Mouse (Mus musculus): ENCODE results near the gene Dgat2.

Gene Dgat2

DNA sequence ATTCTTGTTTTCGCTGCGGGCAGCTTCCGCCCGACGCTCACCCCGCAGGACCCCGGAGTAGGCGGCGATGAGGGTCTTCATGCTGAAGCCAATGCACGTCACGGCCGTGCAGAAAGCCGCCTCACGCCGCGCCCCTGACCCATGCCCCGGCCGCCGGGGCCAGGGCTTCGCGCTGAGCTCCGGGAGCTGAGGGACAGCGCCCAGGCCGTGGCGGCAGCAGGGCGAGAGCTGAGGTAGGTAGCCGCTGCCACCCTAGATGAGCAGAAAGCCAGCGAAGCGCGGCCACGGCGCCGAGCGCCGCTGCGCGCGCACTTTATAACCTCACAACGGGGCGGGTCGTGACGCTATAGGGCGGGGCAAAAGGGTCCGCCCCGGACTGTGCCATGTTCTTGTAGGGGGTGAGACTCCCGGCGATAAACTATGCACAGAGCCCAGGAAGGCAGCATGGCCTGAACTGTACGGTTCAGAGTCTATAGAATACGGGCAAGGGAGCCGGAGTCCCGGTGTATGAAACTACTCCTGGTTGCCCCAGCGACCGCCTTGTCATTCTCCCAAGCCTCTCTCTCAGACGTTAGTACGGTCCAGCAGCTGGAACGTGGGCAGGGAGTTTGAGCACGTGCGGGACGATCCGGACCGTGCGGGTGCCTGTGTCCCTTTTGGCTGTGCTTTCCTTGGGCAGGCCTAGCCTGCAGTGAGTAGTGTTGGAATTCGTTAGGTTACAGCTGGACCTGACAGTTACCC, at the start of gene Dgat2:
TSS of gene Dgat2 (minus strand) at position 288 of the 741 bp plus-strand sequence.
- DNase-seq (ENCODE audit: low read depth, low spot score): peak; percentile 96

DNA sequence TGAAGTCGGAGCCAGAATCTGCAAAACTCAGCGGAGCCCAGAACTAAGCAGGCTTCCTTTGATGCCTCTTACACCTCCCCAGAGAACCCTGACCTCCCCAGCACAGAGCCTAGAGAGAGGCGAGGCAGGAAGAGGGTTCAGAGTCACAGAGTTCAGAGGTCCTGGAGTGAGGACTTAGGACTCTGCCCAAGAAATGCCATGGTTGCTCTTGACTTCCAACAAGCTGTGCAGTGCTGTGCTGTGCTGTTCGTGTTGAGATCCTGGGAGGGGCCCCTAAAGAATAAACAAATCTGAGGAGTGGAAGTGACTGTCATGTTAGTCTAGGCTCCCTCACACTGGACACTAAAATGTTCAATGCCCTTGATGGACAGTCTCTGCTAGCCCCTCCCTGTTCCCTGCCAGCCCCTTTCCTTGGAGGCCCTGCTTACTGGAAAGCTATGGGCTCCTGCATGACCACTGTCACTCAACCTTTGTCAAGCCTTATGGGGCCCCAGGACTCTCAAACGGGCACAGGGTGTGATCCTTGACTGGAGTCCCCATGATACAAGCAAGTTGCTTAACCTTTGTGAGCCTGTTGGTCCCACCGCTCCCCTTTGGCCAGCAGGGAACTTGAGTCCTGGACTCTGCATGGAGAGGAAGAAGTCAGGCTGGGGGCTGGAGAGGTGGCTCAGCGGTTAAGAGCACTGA, 47.7 kb upstream of the Dgat2 start:
- DNase-seq (ENCODE audit: low read depth, low spot score): no peak

DNA sequence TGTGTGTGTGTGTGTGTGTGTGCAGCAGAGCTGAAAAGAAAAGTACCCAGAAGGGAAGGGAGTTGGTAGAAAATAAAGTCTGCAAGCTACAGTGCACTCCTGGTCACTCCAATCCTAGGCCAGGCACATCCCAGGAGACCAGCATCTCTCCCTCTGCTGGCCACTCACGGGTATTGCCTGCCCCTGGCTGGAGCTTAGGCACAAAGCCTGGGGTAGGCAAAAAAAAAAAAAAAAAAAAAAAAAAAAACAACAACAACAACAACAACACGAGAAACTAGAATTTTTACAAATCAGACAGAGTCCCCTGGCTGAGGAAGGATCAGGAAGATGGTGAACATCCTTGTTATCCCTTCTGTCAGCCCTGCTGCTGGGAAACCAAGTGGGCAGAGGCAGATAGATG, 46.9 kb upstream of the Dgat2 start:
- peak; percentile 71 for DNase-seq (ENCODE audit: low read depth, low spot score)

DNA sequence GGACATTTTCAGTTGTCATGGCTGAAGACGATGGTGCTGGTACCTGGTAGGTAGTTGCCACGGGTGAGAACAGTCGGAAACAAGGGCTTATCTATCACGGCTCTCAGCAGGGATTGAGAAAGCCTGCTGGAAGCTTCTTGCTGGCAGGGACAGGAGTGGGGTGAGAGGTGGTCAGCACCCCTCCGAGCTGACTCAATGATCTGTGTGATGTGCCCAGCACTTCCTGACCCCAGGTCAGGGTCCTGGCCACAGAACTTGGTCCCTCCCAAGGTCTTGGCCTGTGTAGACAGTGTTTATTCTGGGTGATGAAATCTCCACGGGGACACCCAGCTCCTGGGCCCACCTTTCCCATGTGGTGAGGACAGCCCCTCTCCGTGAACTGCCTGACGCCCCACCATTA, 46.3 kb upstream of the Dgat2 start:
- no peak for DNase-seq (ENCODE audit: low read depth, low spot score)

DNA sequence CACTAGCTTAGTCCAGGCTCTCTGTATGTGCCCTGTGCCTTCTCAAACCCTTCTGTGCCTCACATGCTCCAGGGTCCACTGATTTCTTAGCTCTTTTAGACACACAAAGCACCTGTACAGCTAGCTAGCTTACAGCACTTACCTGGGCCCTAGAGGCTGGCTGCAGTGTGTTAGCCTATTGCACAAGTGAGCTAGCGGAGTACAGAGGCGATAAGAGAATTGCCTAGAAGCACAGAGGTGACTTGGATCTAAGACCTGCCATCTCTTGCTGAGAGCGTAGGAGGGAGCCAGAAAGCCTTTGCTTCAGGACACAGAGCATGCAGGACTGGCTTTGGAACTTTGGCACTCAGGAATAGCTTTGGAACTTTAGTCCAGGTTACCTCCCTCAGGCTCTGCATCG, 44.7 kb upstream of the Dgat2 start:
- no peak for DNase-seq (ENCODE audit: low read depth, low spot score)

DNA sequence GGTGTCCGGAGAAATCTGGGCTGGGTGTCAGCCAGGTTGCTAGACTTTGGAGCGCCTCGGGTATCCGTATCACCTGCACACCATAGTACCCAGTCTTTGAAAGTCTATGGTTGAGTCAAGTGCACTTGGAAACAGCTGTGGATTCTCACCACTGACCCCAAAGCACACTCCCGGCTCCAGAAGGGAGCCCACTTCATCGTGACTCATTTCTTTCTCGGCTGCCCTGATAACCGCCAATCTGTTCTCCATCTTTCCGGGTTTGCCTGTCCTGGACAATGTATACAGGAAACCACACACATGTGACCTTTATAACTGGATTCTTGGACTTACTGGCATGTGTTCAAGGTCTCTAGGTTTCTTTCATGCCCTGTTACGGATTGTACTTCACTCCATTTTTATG, 44.1 kb upstream of the Dgat2 start:
- no peak for DNase-seq (ENCODE audit: low read depth, low spot score)

DNA sequence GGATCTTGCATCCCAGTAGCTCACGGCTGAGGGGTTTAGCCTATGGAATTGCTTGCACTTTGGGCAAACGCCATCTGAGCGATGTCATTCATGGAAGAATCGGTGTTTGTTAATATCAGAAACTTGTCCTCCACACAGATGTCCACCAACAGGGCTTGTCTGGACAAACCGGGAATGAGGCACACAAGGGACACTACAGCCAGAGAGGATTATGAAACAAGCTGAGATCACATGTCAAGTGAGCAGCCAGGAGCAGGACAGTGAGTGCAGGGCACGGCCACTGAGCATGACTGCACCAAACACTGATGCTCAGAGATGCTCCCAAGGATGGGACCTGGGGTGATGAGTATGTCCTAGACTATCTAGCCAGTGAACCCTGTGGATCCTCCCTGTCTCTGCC, 42.9 kb upstream of the Dgat2 start:
- peak; percentile 22 for DNase-seq (ENCODE audit: low read depth, low spot score)

DNA sequence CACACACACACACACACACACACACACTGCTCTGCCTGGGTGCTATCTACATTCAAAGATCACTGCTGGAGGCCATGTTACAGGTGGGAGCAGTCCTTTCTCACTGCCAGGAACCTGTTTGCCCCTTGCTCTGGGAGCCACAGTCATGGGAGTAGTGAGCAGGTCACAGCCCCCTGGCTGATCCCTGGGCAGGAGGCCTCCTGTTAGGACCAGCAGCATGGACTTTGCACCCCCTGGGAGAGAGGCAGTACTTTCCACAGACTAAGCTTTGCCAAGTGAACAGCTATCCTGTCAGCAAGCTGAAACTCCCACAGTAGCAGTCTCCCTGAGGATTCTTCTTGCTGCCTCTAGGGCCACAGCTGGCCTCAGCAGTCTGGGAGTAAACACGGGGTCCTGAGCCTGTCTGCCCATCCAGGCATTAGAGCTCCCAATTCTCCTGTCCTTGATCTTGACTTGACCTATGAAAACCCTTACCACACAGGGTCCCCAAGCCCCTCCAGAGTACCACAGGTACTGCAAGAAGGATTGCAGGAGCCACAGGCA, 42.2 kb upstream of the Dgat2 start:
- no peak for DNase-seq (ENCODE audit: low read depth, low spot score)

DNA sequence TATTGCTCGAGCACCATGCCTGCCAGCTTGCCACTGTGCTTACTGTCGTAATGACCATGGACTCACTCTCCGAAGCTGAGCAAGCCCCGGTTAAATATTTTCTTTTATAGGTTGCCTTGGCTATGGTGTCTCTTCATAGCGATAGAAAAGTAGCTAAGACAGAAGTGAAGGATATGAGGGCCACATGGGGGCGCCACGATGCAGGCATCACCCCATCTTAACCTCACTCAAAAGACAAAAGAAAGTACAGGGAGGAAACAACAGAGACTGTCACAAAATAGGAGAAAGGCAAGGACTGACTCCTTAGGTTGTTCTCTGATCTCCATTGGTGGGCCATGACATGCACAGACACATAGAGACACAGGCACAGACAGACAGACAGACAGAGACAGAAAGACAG, 41.7 kb upstream of the Dgat2 start:
- peak; percentile 46 for DNase-seq (ENCODE audit: low read depth, low spot score)

DNA sequence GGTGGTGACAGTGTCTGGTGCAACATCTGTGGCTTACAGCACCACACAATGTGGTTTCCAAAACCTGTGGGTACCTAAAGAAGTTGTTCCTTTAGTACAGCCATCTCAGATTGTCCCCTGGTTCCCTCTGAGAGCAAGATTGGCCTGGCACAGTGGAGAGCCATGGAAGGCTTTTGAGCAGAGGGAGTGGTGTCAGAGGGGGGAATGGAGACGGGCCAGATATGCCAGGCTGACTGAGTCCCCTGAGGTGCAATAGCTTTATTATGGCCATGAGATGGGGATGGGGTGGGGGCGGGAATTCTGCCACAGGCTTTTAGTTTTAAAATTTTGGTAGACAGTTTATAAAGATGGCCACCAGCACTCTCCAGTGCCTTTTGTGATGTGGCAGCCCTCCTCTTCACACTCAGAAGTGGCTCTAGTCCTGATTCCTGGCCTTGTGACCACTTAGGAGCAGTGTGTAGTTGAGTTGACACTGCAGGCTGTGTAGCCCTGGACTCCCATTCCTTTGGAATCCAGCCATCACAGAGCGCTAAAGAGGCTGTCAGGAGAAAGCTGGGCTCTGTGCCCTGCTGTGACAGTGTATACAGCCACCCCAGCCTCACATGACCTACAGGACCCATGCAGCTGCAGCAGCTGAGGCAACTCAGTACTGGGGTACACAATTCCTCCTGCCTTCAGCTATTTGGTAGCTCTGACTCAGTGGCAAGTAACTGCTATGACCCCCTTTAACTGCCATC, 35.0 kb upstream of the Dgat2 start:
- DNase-seq (ENCODE audit: low read depth, low spot score): peak; percentile 89

DNA sequence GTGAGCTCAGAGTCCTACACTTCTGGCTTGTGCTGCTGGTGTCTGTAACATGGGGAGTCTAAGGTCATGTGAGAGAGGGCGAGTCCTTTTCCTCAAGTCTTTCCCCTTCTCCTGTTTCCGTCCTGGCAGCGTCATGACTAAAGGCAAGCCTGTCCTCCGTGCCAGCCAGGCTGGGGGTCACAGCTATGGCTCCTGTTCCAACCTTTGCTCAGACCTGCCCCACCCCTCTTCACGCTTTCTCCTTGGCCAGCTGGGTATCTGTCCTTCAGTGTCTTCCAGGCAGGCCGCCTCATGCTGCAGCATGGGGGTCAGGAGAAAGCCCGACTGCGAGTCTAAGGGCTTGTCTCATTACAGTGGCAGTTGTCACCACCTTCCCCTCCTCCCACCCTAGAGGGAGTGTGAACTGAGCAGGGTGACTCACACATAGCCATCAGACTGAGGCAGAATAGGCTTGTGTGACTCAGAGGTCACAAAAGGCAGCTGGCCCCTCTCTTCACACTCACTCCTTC, 32.9 kb upstream of the Dgat2 start:
- DNase-seq (ENCODE audit: low read depth, low spot score): peak; percentile 69

DNA sequence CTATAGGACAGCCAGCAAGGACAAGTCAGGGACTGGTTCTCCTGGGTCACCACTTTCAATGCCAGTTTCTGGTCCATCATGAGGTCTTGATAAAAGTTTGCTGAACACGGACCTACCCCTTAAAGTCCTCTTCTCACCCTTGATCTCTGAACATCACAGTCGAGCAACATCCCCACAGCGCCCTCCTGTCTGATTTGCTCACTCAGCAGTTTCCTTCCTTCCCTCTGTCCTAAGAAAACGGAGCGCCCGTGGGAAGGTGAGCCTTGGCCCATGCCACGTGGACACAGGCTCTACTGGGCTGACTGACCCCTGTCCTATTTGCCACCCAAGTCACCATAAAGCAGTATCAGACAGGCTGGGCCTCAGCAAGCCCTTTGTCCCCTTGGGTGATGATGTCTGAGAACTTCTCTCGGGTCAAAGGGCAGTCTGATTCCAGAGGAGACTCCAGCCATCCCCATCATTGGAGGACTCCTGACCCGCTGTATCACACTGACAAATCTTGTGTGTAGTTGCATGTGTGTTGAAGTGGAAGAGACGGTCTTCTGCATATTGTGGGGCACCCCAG, 32.2 kb upstream of the Dgat2 start:
- DNase-seq (ENCODE audit: low read depth, low spot score): no peak

DNA sequence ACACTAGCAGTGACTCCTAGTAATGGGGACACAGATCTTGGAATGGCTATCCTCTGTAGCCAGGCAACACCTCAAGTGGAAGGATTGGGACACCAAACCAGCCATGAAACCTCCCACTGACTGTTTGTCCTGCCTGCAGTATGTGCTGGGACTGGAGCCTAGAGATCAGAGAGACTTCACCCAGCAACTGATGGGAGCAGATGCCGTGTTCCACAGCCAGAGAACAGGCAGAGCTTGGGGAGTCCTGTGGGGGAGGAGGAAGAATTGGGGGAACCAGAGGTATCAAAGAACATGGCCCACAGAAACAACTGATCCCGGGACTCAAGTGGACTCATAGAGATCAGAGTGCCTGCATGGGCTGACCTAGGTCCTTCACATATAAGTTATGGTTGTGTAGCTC, 31.2 kb upstream of the Dgat2 start:
- DNase-seq (ENCODE audit: low read depth, low spot score): peak; percentile 33

DNA sequence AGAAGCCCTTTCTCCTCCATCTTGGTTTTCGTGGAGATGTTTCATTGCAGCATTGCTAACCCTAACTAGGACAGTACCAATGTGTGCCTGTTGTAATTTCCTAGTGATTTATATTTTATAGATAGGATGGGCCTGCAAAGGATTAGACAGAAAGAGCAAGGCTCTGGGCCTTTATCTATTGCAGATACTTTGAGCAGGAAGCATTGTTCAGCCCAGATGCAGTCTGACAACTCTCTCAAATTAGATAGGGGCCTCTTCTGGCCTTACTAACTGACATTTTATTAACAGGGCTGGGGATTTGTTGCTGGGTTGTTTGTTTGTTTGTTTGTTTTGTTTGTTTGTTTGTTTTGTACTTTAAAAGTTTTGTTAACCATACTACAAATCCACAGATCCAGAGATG, 30.5 kb upstream of the Dgat2 start:
- no peak for DNase-seq (ENCODE audit: low read depth, low spot score)

DNA sequence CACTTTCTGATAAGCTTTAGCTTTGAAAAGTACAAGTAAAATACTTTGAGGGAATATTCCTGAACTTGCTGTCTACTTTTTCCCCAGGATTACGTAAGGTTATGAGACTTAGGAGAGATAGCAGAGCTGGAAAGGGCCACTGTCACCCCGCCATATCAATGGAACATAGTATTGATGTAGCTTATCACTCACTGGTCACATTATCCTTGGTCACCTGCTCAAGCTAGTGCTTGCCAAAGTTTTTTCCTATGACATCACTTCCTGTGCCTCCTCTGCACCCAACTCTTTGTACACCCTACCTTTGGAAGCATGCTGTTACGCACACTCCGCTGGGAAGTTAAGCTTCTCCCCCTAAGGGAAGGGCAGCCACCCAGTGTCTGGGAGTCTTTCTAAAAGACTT, 26.2 kb upstream of the Dgat2 start:
- no peak for DNase-seq (ENCODE audit: low read depth, low spot score)

DNA sequence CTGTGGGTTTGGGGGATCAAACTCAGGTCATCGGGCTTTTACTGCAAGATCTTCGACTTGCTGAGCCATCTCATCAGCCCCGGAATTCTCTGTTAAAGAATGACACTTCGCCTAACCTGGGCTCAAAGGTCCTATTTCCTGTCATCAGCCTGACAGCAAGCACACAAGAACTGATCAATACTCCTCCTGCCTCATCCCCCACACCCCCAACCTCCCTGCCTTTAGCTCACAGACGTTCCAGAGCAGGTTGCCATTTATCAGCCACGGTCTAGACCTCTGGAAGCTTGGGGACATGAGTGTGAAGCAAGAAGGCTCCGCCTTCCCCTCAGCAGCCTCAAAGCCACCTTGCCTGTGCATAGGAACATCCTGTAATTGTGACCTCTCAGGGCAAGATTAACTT, 23.8 kb upstream of the Dgat2 start:
- DNase-seq (ENCODE audit: low read depth, low spot score): no peak

DNA sequence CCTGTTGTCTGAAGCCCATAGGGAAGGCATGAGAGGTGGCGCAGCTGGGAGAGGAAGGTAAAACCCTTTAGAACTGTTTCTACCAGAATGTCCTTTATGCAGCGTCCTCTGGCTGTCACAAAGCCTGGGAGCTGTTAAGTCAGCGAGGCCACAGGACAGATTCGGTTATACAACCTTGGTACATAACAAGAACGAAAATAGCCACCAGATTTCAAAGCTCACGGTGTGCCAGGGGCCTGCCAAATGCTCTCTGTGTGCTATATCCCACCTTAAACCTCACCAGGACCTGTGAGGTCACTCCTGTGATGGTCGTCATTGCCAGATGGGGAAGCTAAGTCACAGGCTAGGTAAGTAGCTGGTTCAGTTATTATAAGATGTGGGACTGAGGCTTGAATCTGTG, 19.6 kb upstream of the Dgat2 start:
- no peak for DNase-seq (ENCODE audit: low read depth, low spot score)

DNA sequence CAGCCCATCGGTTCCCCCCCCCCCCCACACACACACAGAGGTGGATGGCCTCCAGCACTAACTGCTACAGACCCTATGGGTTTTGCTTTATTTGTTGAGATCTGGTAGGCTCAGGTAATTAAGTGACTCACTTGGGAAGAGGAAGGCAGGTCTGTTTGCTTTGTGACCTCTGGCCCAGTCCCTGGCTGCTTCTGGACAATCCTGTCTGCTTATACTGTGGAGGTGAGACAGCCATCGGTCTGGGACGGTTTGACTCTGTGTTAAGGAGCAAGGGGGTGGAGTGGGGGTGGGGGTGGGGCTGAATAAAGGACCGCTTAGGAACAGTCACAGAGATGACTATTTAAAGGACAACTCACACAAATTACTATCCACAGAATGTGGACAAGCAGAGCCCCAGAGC, 17.8 kb upstream of the Dgat2 start:
- no peak for DNase-seq (ENCODE audit: low read depth, low spot score)

DNA sequence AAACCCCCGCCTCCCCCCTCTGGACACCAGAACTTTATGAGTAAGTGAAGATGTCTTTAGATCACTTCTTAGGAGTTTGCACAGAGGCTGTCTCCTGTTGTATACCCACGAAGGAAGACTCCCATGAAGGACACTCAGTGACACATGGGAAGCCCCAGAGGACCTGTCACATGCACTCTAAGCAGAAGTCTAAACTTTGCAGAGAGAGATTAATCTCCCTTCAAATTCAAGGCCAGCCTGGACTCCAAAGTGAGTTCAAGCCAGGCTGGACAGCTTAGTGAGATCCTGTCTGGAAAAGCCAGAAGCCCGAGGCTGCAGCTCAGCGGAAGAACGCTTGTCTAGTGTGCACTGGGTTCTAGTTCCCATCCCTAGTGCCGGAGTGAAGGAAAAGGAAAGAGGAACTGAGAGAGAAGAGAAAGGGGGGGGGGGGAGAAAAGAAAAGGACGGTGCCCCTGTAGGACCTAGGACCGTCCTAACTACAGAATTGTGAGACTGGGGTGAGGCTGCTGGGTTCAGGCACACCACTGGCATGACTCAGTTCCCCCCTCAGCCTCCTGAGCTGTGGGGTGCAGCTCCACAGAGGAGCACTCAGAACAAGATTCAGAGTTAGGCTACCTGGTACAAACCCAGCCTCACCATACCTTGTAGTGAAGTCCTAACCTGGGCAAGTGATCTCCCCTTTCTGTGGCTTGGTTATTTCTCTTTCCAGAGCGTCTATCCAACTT, 17.1 kb upstream of the Dgat2 start:
- no peak for DNase-seq (ENCODE audit: low read depth, low spot score)

DNA sequence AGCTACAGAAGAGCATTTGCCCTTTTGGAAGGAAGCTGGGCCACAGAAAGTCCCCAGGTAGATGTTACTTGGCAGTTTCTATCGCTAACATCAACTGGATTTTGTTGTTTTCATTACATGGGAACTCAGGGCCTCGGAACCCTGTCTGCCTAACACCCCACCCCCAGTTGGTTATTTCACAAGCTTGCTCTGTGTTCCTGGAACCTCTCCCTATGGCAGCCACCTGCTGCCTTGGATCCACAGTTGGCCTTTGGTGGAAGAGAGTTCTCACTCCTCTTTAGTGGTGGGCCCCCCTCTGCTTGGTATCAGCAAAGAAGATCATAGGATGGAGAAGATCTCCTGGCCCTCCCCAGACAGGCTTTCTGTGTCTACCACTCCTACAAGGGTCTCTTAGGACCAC, 16.3 kb upstream of the Dgat2 start:
- DNase-seq (ENCODE audit: low read depth, low spot score): no peak

DNA sequence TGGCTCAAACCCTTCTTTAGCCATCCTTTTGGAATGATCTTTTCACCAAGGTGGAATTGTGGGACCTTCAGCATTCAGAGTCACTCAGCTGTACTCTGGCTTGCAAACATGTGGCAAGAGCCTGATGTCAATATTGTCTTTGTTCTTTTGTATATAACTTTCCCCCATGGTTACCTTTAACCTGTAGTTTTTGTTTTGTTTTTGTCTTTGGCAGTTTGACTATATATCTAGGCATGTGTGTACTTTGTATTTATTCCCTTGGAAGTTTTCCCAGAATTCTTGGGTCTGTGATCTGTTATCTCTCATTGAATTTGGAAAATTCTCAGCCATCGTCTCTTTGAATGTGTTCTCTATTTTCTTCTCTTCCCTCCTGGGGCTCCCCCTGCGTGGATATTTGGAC, 12.0 kb upstream of the Dgat2 start:
- DNase-seq (ENCODE audit: low read depth, low spot score): no peak
